In the genomic region with DNA sequence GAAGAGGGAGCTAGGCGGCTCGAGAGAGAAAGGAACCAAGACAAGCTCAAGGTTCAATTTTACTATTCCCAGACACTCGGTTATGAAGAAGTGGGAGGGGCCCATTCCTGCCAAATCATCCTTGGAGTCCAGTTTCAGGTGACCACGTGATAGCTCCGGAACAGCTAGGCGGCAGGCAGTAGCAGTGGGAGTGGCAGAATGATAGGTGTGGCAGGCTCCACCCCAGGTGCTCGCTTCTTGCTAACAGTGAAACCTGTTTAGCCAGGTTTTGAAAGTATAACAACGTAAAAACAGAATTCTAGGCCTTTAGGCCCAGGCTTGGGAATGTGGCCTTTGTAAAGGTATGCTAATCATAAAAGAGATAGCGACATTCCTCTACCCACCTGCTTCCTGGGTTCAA, we compare ENCODE assay signal across 6 mouse cellular contexts. TPM values are rescaled to one million over a fixed set of nuclear protein-coding genes. Genes with fewer than 3 reads are reported as not detected.
DNase-seq lines count a peak whose midpoint lies in the region; ATAC-seq lines count a peak whose summit lies in the region.
"Not testable (repeated sequence)": the region's sequence is repeated elsewhere in the genome, so short reads cannot be mapped to it uniquely, and the experiment has no call there.

No protein-coding gene starts in this region.

- peak; percentile 53; the same call in 1 of the 2 replicates for ATAC-seq in intestine, embryonic 14.5 days (replicated peaks; ENCODE audit: low FRiP score, low TSS enrichment, low read depth)
- ATAC-seq in stomach, embryonic 14.5 days (ENCODE audit: insufficient number of reproducible peaks, insufficient read depth, low FRiP score, low read depth), result peak; percentile 61

- H3K27ac ChIP-seq in intestine, embryonic 14.5 days (ENCODE audit: low read depth); stomach, embryonic 14.5 days (ENCODE audit: low read length): not testable (repeated sequence)

- DNase-seq in R1 (ENCODE audit: low read depth, low spot score), result peak; percentile 95
- DNase-seq in intestine, embryonic 14.5 days (ENCODE audit: low spot score), result not testable (repeated sequence)
- peak; percentile 39 for DNase-seq in kidney, adult 11 months
- peak; percentile 33 for DNase-seq in large intestine, adult 2 months (ENCODE audit: low read depth, low spot score)
- DNase-seq in urinary bladder, postnatal 14 days (ENCODE audit: low spot score), result peak; percentile 10

- H3K36me3 ChIP-seq in intestine, embryonic 14.5 days (ENCODE audit: control insufficient read depth, insufficient read depth, low read length); stomach, embryonic 14.5 days (ENCODE audit: control insufficient read depth, insufficient read depth, low read length): not testable (repeated sequence)

- H3K9ac ChIP-seq in intestine, embryonic 14.5 days (ENCODE audit: low read length); stomach, embryonic 14.5 days (replicated peaks; ENCODE audit: low read depth, low read length): not testable (repeated sequence)

- H3K4me1 ChIP-seq in intestine, embryonic 14.5 days (replicated peaks; ENCODE audit: control insufficient read depth, insufficient read depth, low read length); stomach, embryonic 14.5 days (ENCODE audit: control insufficient read depth, insufficient read depth, low read length): not testable (repeated sequence)

- H3K4me2 ChIP-seq in intestine, embryonic 14.5 days (ENCODE audit: low read length); stomach, embryonic 14.5 days (replicated peaks; ENCODE audit: low read depth, low read length): not testable (repeated sequence)

- not testable (repeated sequence) for H3K27me3 ChIP-seq in intestine, embryonic 14.5 days (replicated peaks; ENCODE audit: control insufficient read depth, insufficient read depth, low read length); stomach, embryonic 14.5 days (ENCODE audit: control insufficient read depth, insufficient read depth, low read length)

- not testable (repeated sequence) for H3K9me3 ChIP-seq in intestine, embryonic 14.5 days (ENCODE audit: control insufficient read depth, low read length); stomach, embryonic 14.5 days (ENCODE audit: control insufficient read depth, low read depth, low read length)

- 63% methylated on average over 8 of the region's 9 CpGs for WGBS in intestine, embryonic 14.5 days
- 31% methylated on average over 9 of the region's 9 CpGs for WGBS in large intestine, adult 2 months
- 60% methylated on average over 8 of the region's 9 CpGs for WGBS in stomach, embryonic 14.5 days

- not testable (repeated sequence) for H3K4me3 ChIP-seq in intestine, embryonic 14.5 days (ENCODE audit: low read depth, low read length); stomach, embryonic 14.5 days (ENCODE audit: low read depth, low read length)

RNA-seq across cellular contexts. Expression of gene Dnm1l, which starts 8.5 kb away (rescaled TPM):
- polyA plus RNA-seq in intestine, embryonic 14.5 days (2014; fragmentation: Nextera tagmentation; extraction: Ambion mirVana), result 61.6 and 64.6 TPM in 2 replicates
- 7.0 and 10.9 TPM in 2 replicates for polyA plus RNA-seq in large intestine, adult 2 months (2012; rRNA removed)
- polyA plus RNA-seq in stomach, embryonic 14.5 days (2014; fragmentation: Nextera tagmentation; extraction: Ambion mirVana), result 67.2 and 67.5 TPM in 2 replicates
